Mouse (Mus musculus) left cerebral cortex, adult 18-20 months (tissue): ENCODE data around the gene Klk1b9. TPM values are rescaled to one million over a fixed set of nuclear protein-coding genes. Genes with fewer than 3 reads are reported as not detected.

Source experiments
- total RNA-seq, 2 experiments: library from RNA; stranded (reverse); gene quantifications; 2 replicates each; pipeline ENCODE4 v1.2.3; 2021

Klk1b9 gene
- total RNA-seq, 2 experiments from 2014 or later, result not detected

Other genes starting within 250 kb of the Klk1b9 start
- not detected for gene Klk12, start 207.2 kb upstream of the Klk1b9 start, total RNA-seq
- not detected for gene Klk11, start 201.5 kb upstream of the Klk1b9 start, total RNA-seq
- not detected for gene Klk10, start 195.0 kb upstream of the Klk1b9 start, total RNA-seq
- gene Klk9, start 184.2 kb upstream of the Klk1b9 start, total RNA-seq, result not detected
- 1 to 10 TPM; 3.2 to 3.7 TPM for gene Klk8, start 178.5 kb upstream of the Klk1b9 start, total RNA-seq
- not detected for gene Klk7, start 164.8 kb upstream of the Klk1b9 start, total RNA-seq
- gene Klk6, start 151.6 kb upstream of the Klk1b9 start, total RNA-seq, result 1 to 10 TPM; 1.6 to 1.9 TPM
- not detected for gene Klk5, start 134.1 kb upstream of the Klk1b9 start, total RNA-seq
- gene Klk4, start 94.9 kb upstream of the Klk1b9 start, total RNA-seq, result not detected
- not detected for gene Klk15, start 42.3 kb upstream of the Klk1b9 start, total RNA-seq
- gene Klk1b8, start 25.4 kb upstream of the Klk1b9 start, total RNA-seq, result not detected
- gene Klk1b1, start 9.3 kb upstream of the Klk1b9 start, total RNA-seq, result not detected
- not detected for gene Klk1b11, start 19.8 kb downstream of the Klk1b9 start, total RNA-seq
- gene Klk1b26, start 36.1 kb downstream of the Klk1b9 start, total RNA-seq, result not detected
- gene Klk1b27, start 76.2 kb downstream of the Klk1b9 start, total RNA-seq, result not detected
- not detected for gene Klk1b21, start 126.3 kb downstream of the Klk1b9 start, total RNA-seq
- gene Klk1b22, start 136.6 kb downstream of the Klk1b9 start, total RNA-seq, result not detected
- gene Klk1b16, start 160.7 kb downstream of the Klk1b9 start, total RNA-seq, result not detected
- gene Klk1b24, start 212.2 kb downstream of the Klk1b9 start, total RNA-seq, result not detected
- not detected for gene Klk1b3, start 222.1 kb downstream of the Klk1b9 start, total RNA-seq
- not detected for gene Klk1b4, start 231.4 kb downstream of the Klk1b9 start, total RNA-seq
- gene Klk1b5, start 239.9 kb downstream of the Klk1b9 start, total RNA-seq, result not detected
- gene Klk1, start 249.3 kb downstream of the Klk1b9 start, total RNA-seq, result not detected